Mouse (Mus musculus) lung, adult 10 weeks (tissue): ENCODE results near the gene Hrg. TPM values are rescaled to one million over a fixed set of nuclear protein-coding genes. Genes with fewer than 3 reads are reported as not detected.

Experiments used
- polyA plus RNA-seq: library from polyadenylated mRNA; stranded (reverse); fragments of 350-450 nt; fragmentation: Illumina TruSeq; extraction: RNeasy Lipid Tissue Mini Kit (QIAGEN cat#74804); gene quantifications from one replicate; pipeline ENCODE4 v1.2.3, GENCODE M21; 2014; ENCODE audit warnings: low read depth, low replicate concordance; ENCODE audit not compliant: insufficient read depth

Gene Hrg
- not detected for polyA plus RNA-seq

DNA sequence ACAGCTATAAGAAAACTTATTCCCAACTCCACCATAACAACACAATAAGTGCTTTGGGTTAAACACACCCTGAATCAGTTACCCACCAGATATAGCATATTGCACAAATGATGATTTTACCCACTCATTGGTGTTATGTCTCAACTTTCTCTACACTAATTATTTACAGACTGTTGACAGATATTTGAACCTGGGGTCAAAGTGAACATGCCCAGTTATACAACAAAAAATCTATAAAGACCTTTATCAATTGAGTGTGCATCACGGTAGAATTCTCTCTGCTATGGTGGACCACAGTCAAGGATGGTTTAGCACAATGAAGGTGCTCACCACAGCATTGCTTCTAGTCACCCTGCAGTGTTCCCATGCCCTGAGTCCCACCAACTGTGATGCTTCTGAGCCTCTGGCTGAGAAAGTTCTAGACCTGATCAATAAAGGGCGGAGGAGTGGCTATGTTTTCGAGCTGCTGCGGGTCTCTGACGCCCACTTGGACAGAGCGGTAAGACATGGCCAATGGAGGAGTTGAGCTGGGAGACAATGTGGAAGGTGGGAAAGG lies at the start of gene Hrg:
Hrg (plus strand) TSS at position 233 of the 556 bp plus-strand sequence.

DNA sequence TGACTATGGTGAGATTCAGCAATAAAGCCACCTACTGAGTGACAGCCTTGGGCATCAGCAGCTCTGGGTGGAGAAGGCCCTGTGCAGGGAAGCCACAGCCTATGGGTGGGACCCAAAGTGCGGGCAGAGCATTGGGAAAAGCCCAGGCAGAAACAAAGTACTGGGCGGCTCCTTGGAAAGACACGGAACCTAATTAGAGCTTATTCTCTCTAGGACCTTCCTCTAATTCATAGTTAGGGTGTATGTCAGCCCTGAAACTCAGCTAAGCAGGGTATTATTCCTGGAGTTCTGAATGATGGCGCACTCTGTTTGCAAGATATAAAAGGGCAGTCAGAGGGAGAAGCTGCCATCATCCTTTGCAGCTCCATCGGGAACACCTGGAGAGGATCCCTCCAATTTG lies 32.8 kb upstream of the Hrg start, which contains the start of gene Fetub:
Fetub (plus strand) TSS at position 301 of the 400 bp plus-strand sequence.

Other genes with a start within 250 kb of the Hrg start
- not detected for gene Crygs, start 139.5 kb upstream of the Hrg start, polyA plus RNA-seq
- 7.0 TPM for gene Tbccd1, start 93.4 kb upstream of the Hrg start, polyA plus RNA-seq
- gene Dnajb11, start 93.2 kb upstream of the Hrg start, polyA plus RNA-seq = 54.6 TPM
- 1.4 TPM for gene Ahsg, start 59.8 kb upstream of the Hrg start, polyA plus RNA-seq
- 5.4 TPM for gene Fetub, start 32.7 kb upstream of the Hrg start, polyA plus RNA-seq
- 0.44 TPM for gene Kng2, start 78.4 kb downstream of the Hrg start, polyA plus RNA-seq
- gene Kng1, start 106.8 kb downstream of the Hrg start, polyA plus RNA-seq = not detected
- 435 TPM for gene Eif4a2, start 156.4 kb downstream of the Hrg start, polyA plus RNA-seq
- 9.5 TPM for gene Rfc4, start 176.7 kb downstream of the Hrg start, polyA plus RNA-seq
- gene Adipoq, start 195.5 kb downstream of the Hrg start, polyA plus RNA-seq = 96.8 TPM